Mouse (Mus musculus) naive thymus-derived CD4-positive, alpha-beta T cell, adult 2 months (primary cell): ENCODE measurements around the gene Clec9a.
A peak's percentile ranks its signal among the peaks of the same experiment; 100 is the strongest.

Experiments used
- DNase-seq: peaks from one replicate; pipeline ENCODE4 v3.0.0-alpha.2; 2011; ENCODE audit warnings: low read depth

The Clec9a gene

DNA sequence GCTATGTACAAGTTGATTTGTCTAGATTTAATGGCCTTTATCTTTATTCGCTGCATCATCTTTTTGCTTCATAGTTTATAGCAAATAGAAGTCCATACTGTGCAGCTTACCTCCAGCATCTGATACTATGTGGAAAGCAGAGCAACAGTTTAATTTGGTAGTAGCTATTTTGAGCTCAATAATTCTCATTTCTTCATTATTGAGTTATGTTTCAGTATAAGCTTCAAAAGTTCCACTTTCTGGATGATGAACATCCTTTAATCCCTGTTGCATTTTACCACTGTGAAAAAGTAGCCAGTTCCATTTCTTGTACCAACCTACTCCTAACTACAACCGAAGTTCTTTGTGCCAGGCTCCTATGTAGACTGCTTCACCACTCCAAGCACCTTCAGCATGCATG lies at the start of gene Clec9a:
TSS of gene Clec9a (plus strand) at position 301 of the 400 bp plus-strand sequence.
- DNase-seq: no peak

DNA sequence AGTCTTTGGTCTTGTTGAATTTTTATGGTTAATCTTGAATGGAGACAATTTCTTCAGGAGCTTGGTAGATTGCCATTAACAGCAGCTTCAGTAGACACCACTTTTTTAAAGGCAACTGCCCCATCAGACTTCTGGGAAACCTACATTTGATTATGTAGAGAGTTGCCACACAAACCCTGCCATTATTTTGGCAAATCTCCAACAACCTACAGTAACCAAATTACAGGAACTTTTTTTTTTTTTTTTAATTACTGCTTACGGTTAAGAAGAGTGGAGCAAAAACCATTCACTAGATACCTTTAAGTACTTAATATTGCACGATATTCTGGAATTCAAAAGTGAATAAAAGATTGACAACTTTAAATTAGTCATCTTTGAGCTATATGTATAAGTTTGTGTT lies 49.1 kb upstream of the Clec9a start:
- no peak for DNase-seq

DNA sequence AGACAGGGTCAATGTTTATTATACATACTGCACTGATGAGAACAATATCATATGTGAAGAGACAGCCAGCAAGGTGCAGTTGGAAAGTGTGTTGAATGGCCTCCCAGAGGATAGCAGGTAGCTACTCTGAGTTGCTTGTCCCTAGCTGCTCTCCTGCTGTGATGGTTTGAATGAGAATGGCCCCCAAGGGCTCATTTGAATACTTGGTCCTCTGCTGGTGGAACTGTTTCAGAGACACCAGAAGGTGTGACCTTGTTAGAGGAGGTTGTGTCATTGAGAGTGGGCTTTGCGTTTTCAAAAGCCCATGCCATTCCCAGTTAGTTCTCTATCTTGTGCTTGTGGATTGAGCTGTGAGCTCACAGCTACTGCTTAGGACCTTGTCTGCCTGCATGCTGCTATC lies 44.7 kb upstream of the Clec9a start:
- no peak for DNase-seq

DNA sequence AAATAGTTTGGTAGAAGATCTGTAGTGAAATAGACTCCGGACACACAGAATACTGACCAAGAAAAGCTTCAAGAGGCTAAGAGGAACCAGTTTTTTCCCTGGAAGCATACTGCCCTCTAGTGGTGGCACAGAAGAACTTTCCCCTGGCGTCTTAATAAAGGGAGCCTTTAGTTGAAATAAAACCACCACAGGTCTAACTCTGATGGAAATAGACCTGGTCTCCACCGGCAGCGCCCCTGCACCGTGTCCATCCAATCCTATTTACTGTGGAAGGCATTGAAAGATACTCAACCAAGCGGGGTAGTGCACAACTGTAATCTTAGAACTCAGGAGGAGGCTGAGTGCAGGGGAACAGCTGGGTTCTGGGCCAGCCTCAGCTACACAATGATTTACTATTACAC lies 42.7 kb upstream of the Clec9a start:
- DNase-seq: peak; percentile 74

DNA sequence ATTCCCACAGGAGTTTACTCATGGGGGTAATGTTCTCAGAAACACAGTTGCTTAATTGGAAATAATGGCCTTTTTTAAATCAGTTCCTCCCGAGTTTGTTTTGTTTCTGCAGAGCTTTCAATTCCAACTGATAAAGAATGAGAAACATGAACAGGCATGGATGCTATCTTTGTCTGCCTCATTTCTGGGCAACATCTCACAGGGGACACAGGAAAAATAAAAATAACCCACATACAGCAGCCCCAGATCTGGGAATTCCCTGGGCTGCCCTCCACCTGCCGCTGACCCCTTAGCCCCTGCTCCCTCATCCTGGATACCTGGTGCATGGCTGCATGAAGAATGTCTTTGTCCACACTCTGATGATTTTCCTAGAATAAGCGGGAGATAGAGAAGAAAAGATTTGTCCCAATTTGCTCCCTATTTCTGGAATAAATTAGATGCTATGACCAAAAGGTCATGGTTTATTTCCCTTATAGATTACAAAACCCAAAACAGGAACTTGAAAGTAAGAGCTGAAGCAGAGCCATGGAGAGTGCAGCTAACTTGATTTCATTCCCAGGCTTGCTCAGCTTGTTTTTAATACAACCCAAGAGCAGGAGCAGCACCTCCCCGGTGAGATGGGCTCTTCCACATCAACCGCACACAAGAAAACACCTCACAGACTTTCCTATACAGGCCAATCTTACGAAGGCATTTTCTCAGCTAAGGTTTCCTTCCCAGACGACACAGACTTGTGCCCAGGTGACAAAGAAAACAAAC lies 39.1 kb upstream of the Clec9a start:
- no peak for DNase-seq

DNA sequence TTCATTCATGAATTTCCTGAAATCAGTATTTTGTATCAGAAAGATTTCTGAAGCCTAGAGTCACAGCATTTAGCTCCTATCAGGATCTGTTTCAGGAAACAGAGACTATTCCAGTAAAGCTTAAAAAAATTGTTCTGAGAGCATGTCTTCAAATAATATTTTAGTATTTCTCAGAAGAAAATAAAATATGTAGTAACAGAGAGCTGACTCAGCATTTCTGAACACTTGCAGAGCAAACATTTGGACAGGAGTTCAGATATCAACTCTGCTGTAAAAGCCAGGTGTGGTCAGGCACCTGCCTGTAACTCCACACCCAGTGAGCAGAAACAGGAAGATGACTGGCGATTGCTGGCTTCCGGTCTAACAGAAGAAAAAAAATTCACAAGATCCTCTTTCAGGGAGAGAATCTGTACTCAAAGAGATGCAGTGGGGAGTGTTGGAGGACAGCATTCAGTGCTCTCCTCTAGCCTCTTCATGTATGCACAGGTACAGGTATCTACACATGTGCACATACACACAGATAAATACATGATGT lies 33.7 kb upstream of the Clec9a start:
- DNase-seq: no peak

DNA sequence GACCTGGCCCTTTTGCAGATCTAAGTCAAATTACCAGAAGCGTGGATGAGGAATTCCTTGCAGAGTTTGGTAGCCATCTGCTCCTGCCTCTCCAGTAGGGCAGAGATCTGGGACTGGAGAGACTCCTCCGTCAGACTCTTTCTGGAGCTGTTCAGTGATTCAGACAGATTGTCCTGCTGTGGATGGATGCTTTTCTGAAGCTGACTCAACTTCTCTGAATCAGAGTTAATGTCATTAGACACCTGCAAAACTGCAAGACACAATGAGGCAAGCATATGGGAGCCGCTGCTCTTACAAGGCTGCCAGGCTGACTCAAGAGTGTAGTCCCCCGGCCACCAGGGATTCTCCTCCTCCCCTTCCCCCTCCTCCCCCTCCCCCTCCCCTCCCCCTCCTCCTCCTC lies 28.2 kb upstream of the Clec9a start:
- DNase-seq: no peak

DNA sequence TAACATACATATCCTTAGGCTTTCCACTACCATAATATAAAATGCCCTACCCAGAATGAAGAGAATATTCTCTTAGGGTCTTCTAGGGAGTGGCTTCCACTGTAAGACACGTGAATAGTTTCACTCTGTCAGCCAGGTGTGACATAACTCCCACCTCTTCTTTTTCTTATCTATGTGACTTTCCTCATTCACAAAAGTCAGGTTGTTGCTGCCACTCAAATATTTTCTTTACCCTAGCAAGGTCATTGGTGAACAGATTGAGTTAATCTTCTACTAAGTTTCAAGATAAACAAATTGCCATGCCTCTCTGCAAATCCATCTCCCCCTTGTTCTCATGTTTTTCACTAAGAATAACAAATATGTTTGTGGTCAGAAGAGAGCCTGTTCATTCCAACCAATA lies 26.9 kb upstream of the Clec9a start:
- no peak for DNase-seq

DNA sequence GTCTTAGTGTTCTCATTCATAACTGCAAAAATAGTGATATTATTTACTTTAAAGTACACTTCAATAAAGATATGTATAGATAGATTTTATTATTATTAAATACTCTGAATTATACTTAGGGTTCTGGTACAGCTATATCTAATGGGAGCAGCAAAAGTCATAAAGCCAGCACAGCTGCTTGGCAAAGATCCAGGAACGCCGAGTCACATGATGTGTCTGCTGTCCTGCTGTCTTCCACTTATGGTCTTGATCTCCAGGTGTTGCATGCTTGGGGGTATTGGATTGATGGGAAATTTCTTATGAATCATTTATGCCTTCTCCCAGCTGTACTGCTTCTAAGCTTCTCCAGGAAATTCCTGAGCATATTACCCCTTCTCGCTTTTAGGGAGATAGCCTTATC lies 25.2 kb upstream of the Clec9a start:
- DNase-seq: no peak

DNA sequence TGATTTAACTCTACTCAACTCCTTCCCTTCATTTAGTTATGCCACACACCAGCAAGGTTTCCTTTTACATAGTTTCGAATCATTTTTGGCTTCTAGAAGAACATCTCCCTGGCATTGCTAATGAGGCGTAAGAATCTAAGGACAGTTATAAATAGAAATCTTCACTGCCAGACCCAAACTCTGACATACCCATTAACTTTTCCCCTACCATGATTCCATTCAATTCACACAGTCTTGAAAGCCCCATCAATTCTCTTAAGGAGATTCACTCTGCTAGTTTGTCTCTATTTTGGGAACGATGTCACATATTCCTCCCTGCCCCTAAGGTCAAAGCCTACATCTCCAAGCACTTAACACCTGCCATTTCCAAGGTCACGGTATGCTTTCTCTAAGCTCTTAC lies 23.7 kb upstream of the Clec9a start:
- no peak for DNase-seq

DNA sequence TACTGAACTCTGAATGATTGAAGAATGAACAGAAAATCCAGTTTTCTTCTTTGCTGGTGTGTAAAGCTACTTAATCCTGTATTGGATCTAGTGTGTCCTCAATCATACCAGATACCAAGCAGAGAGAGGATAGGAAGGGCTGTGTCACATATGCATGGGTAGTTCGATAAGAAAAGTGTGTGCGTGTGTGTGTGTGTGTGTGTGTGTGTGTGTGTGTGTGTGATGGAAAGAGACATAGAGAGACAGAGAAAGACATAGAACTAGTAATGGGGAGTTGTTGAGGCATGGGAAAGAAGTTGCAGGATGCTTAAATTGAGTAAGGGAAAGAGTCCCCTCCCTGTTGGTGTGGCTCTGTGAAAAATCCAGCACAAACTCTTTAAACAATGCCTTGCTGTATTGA lies 22.9 kb upstream of the Clec9a start, which contains the start of gene Clec12b:
TSS of gene Clec12b (minus strand) at position 101 of the 400 bp plus-strand sequence.
- DNase-seq: no peak

DNA sequence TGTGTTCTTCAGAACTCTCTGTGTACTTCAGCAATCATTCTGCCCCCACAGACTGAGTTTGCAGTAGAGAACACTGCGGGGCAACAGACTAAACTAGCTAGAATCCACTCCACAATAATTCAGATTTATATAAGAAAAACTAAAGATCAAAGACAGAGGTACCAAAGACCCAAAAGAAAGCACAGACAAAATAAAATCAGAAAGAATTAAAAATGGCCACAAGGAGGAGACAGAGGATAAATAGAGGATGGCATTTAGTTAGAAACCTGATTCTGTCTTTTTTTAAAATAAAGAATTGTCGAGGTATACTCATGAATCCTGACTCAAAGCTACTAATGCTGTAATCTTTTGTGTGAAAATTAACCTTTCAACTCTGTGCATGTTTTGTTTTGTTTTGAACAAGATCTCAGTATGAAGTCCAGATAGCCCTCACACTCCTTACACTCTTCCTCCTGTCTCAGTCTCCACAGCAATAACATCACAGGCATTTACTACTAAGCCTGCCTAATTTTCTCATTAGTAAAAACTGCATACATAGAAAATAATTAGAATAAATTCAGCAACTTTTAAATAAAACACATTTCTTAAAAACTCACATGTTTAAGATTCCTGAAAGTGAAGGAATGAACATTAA lies 15.5 kb upstream of the Clec9a start:
- DNase-seq: peak; percentile 16

DNA sequence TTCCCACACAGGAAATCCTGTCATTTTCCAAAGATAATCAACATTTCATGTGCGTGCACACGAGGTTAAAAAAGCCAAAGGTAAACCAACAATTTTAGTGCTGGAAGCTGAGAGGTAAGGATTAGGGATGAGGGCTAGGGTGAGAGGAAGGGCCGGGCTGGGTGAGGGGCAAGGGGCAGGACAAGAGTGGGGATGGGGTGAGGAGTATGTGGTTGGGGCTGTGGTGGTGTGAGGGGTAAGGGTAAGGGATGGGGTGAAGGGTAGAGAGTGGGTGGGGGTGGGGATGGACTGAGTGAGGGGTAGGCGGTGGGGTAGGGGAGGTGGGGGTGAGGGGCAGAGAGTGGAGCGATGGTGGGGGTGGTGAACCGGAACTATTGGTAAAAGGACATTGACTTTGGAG lies 14.9 kb upstream of the Clec9a start:
- DNase-seq: no peak

DNA sequence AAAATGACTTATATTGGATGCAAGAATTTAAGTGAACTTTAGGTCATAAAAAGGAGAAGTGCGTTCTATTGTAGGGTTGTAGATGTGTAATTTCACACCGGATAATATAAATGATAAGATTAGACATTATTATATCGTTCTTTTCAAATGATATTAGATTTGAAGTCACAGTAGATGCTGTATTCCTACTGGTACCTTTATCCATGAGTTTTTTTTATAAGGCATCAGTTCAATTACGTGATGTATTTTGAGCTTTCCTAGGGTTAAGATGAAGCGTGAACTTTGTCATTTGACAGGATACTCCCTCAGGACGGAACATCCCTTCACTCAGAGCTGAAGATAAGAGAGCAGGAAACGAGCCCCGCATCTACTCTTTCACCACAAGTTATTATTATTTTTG lies 11.7 kb upstream of the Clec9a start, which contains the start of gene Clec1b:
TSS of gene Clec1b (plus strand) at position 301 of the 400 bp plus-strand sequence.
- DNase-seq: no peak

DNA sequence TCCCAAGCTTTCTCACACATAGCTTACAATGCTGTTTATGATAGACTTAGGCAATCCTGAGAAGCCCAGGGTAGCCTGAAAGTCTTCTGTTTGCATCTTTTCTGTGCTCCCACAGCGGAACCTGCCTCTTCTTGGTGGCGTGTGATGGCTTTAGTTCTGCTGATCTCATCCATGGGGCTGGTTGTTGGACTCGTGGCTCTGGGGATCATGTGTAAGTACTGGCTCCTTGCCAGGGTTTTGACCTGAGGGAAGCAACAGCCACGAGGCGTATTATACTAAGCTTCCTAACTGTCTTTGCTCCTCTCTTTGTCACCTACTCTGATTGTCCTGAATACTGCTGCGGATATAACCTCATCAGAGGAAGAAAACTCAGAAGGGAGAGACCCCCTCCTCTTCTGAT lies 8.7 kb upstream of the Clec9a start:
- DNase-seq: no peak

DNA sequence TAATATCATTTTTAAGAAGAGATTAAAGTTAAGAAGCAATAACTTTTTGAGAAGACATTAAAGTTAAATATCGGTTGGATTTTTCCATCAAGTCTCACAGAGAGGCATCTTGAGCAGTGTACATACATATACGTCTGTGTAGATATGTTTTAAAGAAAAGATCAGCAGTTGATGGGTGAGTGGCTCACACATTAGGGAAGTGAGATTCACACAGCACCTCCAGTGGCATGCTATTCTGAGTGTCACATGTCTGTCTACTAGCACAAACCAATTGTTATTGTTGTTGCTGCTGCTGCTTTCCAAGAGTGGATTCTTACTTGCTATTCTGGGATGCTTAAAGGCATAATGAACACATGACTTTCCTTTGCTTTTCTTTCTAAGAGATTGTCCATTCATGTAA lies 6.3 kb upstream of the Clec9a start:
- no peak for DNase-seq

DNA sequence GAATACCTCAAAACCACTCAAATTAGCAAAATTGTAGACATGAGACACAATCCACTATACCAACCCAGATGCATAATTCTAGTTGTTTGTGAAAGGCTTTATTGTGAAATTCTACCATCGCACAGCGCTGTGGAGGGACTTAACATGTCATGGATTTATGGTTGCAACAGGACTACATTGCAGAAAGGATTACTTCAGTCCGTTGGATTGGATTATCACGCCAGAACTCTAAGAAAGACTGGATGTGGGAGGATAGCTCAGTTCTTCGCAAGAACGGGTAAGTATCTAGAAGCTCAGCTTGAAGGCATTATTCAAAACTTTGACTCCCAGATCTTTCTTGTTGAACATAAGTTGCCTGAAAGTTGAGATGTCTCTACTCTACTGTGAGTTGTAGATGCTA lies 5.3 kb upstream of the Clec9a start:
- DNase-seq: no peak

DNA sequence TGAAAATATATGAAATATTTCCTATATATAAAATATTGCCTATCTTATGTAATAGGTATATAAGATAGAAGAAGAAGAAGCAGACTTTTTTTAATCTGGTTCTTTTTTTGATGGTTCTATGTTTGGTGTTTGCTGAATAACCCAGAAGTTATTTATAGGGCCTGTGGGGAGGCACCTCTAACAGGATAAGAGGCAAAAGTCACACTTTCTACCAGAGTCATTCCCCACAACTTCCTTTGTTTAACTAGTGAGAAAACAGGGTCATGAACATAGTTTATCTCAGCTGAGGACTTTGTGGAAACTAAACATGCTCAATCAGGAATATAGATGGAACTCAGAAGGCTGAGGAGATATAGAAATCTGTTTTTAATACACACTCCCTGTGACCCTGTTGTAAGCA lies 2.7 kb upstream of the Clec9a start:
- DNase-seq: no peak

DNA sequence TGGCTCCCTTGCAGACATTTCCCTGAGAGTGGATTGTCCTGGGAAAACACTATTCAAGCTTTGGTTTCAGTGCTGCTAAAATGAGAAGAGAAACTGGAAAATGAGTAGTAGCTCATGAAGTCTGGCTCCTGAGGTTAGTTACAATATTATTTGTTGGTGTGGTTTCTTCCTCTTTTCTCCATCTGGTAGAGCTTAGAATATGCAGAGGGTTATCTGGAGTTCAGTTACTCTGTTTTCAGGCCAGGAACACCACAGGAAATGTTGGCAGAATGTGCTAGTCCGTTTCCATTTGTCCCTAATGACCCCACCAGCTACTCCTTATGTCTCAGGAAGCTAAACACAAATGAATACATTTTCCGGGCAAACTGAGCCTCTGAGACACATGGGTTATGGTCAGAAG lies 1.3 kb upstream of the Clec9a start:
- no peak for DNase-seq

DNA sequence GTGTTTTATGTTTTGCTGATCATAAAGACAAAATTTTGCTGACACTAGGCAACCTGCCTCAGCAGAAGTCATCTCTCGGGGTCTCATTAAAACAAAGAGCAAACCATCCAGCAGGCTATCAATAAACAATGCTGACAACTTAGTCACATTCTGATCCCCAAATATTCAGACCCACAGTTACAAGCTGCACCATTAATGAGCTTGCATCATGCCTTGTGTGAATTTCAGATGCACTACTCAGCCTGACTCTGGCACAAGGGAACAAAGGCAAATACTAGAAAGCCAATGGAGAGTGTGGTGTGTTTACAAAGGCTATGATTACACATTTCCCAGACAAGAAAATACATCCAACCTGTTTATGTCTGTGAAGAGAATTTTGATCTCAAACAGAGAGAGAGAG lies 5.5 kb downstream of the Clec9a start:
- no peak for DNase-seq

DNA sequence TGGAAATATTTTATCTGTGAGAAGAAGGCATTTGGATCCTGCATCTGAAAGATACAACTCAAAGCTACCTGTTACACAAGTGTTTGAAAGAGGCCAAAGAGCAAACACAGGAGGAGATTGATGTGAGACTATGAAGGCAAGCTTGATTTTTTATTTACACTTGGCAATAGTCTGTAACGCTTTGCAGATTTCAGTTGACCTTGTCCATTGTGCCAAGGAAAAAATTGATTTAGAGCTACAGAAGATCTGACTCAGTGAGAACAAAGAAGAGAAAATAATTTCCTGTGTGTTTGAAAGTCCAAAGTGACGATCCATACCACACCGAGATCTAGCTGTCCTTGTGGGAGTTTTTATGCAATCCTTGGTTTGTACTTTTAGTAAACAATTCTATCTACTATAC lies 13.6 kb downstream of the Clec9a start:
- DNase-seq: no peak

DNA sequence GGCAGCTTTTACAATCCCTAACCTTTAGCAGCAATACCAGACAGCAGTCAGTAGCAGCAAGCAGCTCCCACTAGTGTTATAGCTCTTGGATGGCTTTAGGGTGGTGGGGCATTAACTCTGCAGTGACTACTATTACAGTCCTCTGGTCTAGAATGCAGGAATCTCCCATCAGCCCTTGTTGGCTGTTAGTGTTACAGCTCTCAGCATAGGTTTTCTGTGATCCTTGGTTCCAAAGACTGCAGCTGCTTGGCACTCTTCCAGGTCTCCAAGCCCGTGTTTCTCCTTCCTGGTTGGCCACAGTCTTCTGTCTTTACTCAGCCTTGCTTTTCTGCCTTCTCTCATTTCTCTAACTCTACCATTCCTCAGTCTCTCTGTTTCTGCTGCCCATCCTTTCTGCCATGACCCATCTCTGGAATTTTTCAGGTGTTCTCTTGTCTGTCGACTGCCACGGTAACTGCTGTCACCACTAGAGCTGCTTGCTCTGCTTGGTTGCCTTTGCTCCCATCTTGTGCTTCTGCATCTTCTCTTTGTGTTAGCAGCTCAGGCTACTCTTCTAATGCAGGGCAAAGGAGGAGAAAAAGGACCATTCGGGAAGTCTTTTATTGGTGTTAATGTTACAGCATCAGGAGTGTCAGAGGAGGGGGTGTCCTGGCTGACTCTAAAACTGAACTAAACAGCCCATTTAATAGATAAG lies 14.5 kb downstream of the Clec9a start:
- no peak for DNase-seq

DNA sequence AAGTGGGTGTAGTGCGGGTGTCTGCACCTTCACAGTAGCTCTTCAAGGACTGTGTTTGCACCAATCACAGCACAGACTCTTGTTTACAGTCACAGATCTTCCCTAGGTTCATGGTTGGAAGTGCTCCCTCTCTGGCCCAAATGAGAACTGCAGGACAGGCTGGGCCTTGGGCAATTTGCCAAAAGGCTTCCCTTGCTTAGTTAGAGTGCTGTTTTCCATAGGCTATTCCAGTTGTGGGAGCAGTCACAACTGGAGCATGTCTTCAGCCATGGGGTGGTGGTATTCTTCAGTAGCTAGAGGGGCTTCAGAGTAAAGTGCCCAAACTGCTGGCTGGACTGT lies 15.0 kb downstream of the Clec9a start:
- peak; percentile 71 for DNase-seq
